Mouse (Mus musculus): ENCODE measurements around the gene Arl14ep.

Arl14ep gene

GRCm38 (mm10) chr2:106954975-106955374 lies 19.2 kb downstream of the Arl14ep start:
- no peak for DNase-seq (ENCODE audit: low spot score)

GRCm38 (mm10) chr2:106942451-106942850 lies 31.8 kb downstream of the Arl14ep start:
- no peak for DNase-seq (ENCODE audit: low spot score)

GRCm38 (mm10) chr2:106935681-106936080 lies 38.5 kb downstream of the Arl14ep start:
- no peak for DNase-seq (ENCODE audit: low spot score)

- no peak for DNase-seq (ENCODE audit: low spot score)
Observed at GRCm38 (mm10) chr2:106929906-106930305, 44.3 kb downstream of the Arl14ep start.
